Mouse (Mus musculus) forebrain, embryonic 15.5 days (tissue): ENCODE measurements around the gene Cobl. TPM values are rescaled to one million over a fixed set of nuclear protein-coding genes. Genes with fewer than 3 reads are reported as not detected.

Experiments
- ATAC-seq: fragments of 200-750 bp; cut with Nextera tagmentation; replicated peaks from 2 replicates; pipeline ENCODE4 v1.8.0; 2017; ENCODE audit warnings: mild to moderate bottlenecking, moderate TSS enrichment, moderate library complexity
- H3K27ac ChIP-seq: fragments of 300-500 bp; sonication (generic); replicated peaks from 2 replicates; pipeline ENCODE4 v1.5.1; 2015; ENCODE audit warnings: mild to moderate bottlenecking, inconsistent platforms
- H3K27me3 ChIP-seq: fragments of 300-500 bp; sonication (generic); 2 replicates; pipeline ENCODE4 v1.6.1; 2015; ENCODE audit warnings: inconsistent platforms
- H3K36me3 ChIP-seq: fragments of 300-500 bp; sonication (generic); 2 replicates; pipeline ENCODE4 v1.6.1; 2015; ENCODE audit warnings: mild to moderate bottlenecking, inconsistent platforms
- H3K4me1 ChIP-seq: fragments of 300-500 bp; sonication (generic); 2 replicates; pipeline ENCODE4 v1.6.1; 2015; ENCODE audit warnings: inconsistent platforms
- H3K4me2 ChIP-seq: fragments of 300-500 bp; sonication (generic); replicated peaks from 2 replicates; pipeline ENCODE4 v1.6.1; 2015; ENCODE audit warnings: mild to moderate bottlenecking, inconsistent platforms
- H3K4me3 ChIP-seq: fragments of 300-500 bp; sonication (generic); 2 replicates; pipeline ENCODE4 v1.5.1; 2015; ENCODE audit warnings: mild to moderate bottlenecking, inconsistent platforms
- H3K9ac ChIP-seq: fragments of 300-500 bp; sonication (generic); replicated peaks from 2 replicates; pipeline ENCODE4 v1.6.1; 2015; ENCODE audit warnings: mild to moderate bottlenecking, inconsistent platforms
- H3K9me3 ChIP-seq: fragments of 300-500 bp; sonication (generic); 2 replicates; pipeline ENCODE4 v1.6.1; 2016; ENCODE audit warnings: inconsistent platforms
- WGBS: fragments of 180-500 bp; shearing (Covaris S2); methylation state at CpG from one replicate; pipeline ENCODE4 v1.1.7; 2015; ENCODE audit warnings: mixed read lengths; 5-methylcytosine and 5-hydroxymethylcytosine counted together
- polyA plus RNA-seq: library from polyadenylated mRNA; unstranded; fragments of >200 nt; fragmentation: Nextera tagmentation; extraction: Ambion mirVana; gene quantifications from 2 replicates; pipeline ENCODE4 v1.2.1, GENCODE M21; 2015

The Cobl gene
- polyA plus RNA-seq, result 5.1 and 6.6 TPM in 2 replicates

GRCm38 (mm10) chr11:12464181-12465162, at the start of gene Cobl:
Gene Cobl, minus strand, starts transcription at chr11:12464960.
- Histone ChIP-seq H3K36me3 (no peaks in the 10 kb centered on the region), H3K4me3 (peak within 1 kb of the TSS; percentile 62), H3K9me3 (no peaks in the 10 kb centered on the region), H3K27me3 (peaks cover 14% of the 10 kb centered on the region), H3K4me2 (peak within 1 kb of the TSS; percentile 90), H3K4me1 (peaks cover 12% of the 10 kb centered on the region; the same call in 1 of the 2 replicates), H3K9ac (peak within 1 kb of the TSS; percentile 58), H3K27ac (no peak within 1 kb of the TSS)
- peak; percentile 66 for ATAC-seq
- WGBS, result under 1% methylated on average over 81 of the region's 89 CpGs

- no peaks in the 10 kb centered on the region for H3K36me3 ChIP-seq
- H3K4me2 ChIP-seq, result no peak overlapping the region
- H3K9ac ChIP-seq, result no peak overlapping the region
- no peak overlapping the region for H3K4me3 ChIP-seq
- H3K27ac ChIP-seq, result no peak overlapping the region
- WGBS, result 23% methylated on average over 5 of the region's 5 CpGs
- no peaks in the 10 kb centered on the region for H3K27me3 ChIP-seq
- H3K4me1 ChIP-seq, result no peaks in the 10 kb centered on the region
- no peak for ATAC-seq
- H3K9me3 ChIP-seq, result no peaks in the 10 kb centered on the region
Observed at GRCm38 (mm10) chr11:12513796-12514195, 49.0 kb upstream of the Cobl start.

DNA sequence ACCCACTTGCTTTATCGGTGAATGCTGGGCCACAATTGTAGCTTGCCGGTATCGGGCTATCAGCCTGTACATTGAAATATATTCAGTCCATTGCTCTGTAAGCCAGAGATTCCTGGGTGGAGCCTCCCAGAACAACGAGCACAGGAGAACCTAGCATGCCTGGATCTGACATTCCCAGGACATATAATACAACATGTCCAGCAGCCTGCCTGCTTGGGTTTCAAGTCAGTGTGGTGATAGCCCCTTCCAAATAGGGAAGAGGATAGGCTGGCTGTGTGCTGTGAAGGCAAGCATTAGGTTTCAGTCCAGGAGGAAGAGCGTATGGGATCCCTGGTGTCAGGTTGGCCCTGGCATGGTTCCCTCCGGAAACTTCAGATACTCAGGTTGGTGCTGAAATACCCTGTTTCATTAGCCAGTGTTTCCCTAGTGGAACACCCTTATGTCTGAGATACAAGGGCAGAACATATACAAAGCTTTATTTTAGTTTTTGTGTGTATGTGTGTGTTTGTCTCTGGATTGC, 41.7 kb upstream of the Cobl start:
- Histone ChIP-seq H3K4me3 (no peak overlapping the region), H3K9me3 (no peaks in the 10 kb centered on the region), H3K27me3 (no peaks in the 10 kb centered on the region), H3K9ac (no peak overlapping the region), H3K27ac (no peak overlapping the region), H3K36me3 (no peaks in the 10 kb centered on the region), H3K4me2 (no peak overlapping the region), H3K4me1 (no peaks in the 10 kb centered on the region)
- ATAC-seq, result no peak
- WGBS, result 92% methylated on average over 6 of the region's 6 CpGs

GRCm38 (mm10) chr11:12503756-12504155, 39.0 kb upstream of the Cobl start:
- ATAC-seq, result peak; percentile 77; the same call in 1 of the 2 replicates
- H3K9me3 ChIP-seq, result no peaks in the 10 kb centered on the region
- 63% methylated on average over 4 of the region's 4 CpGs for WGBS
- no peaks in the 10 kb centered on the region for H3K27me3 ChIP-seq
- no peak overlapping the region for H3K27ac ChIP-seq
- H3K36me3 ChIP-seq, result no peaks in the 10 kb centered on the region
- no peaks in the 10 kb centered on the region for H3K4me1 ChIP-seq
- H3K4me2 ChIP-seq, result no peak overlapping the region
- H3K9ac ChIP-seq, result no peak overlapping the region
- H3K4me3 ChIP-seq, result no peak overlapping the region

DNA sequence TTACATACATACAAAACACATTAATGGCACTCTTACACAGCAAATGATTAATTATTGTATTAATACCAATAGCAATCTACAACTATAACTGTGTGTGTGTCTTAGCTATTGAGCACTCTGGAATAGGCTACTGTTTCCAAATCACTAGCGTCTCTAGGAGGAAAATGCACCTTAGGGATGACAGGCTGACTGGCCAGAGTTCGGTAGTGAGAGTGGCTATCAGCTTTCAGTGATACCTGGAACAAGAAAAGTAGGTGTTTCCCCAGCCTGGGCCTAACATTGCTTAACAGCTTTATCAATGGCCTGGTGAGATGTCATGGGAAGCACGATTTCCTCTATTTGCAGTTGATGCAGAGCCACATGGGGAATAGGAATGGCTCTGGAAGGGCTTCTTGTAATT, 37.0 kb upstream of the Cobl start:
- Histone ChIP-seq H3K4me1 (no peaks in the 10 kb centered on the region), H3K27ac (no peak overlapping the region), H3K9me3 (no peaks in the 10 kb centered on the region), H3K36me3 (no peaks in the 10 kb centered on the region), H3K4me2 (no peak overlapping the region), H3K9ac (no peak overlapping the region), H3K27me3 (no peaks in the 10 kb centered on the region), H3K4me3 (no peak overlapping the region)
- ATAC-seq, result no peak
- WGBS, result 91% methylated on average over 3 of the region's 3 CpGs

- Histone ChIP-seq H3K27me3 (no peaks in the 10 kb centered on the region), H3K4me3 (no peak overlapping the region), H3K36me3 (no peaks in the 10 kb centered on the region), H3K27ac (no peak overlapping the region), H3K9ac (no peak overlapping the region), H3K4me2 (no peak overlapping the region), H3K4me1 (no peaks in the 10 kb centered on the region), H3K9me3 (no peaks in the 10 kb centered on the region)
- ATAC-seq, result no peak
Observed at GRCm38 (mm10) chr11:12493791-12494190, 29.0 kb upstream of the Cobl start.

DNA sequence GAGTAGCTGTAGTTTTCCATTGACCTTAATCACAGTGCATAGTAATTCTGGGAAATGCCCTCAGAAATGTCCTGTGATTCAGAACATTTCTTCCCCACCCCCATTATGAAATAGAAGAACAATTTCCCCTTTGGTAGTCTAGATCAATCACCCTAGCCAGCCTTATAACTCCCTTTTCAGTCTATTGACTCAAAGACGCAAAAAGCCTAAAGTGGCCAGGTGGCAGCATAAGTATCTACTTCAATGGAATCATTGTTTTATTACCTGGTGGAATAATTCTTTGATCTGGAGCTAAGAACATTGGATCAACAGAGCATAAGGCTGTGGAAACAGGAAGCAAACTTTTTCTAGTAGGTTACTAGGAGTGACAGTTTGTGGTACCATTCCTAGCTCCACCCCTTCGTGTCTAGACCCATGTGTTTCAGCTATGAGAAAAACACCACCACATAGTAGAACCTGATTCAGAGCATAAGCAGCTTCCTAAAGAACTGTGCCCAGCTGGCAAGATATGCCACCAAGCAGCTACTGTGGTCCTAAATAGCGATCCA, 15.2 kb upstream of the Cobl start:
- Histone ChIP-seq H3K9ac (no peak overlapping the region), H3K4me1 (no peaks in the 10 kb centered on the region), H3K27me3 (no peaks in the 10 kb centered on the region), H3K4me3 (no peak overlapping the region), H3K27ac (no peak overlapping the region), H3K36me3 (no peaks in the 10 kb centered on the region), H3K9me3 (no peaks in the 10 kb centered on the region), H3K4me2 (no peak overlapping the region)
- 91% methylated on average over 3 of the region's 3 CpGs for WGBS
- no peak for ATAC-seq

- no peaks in the 10 kb centered on the region for H3K4me1 ChIP-seq
- no peak overlapping the region for H3K27ac ChIP-seq
- ATAC-seq, result no peak
- no peaks in the 10 kb centered on the region for H3K36me3 ChIP-seq
- no peaks in the 10 kb centered on the region for H3K27me3 ChIP-seq
- no peaks in the 10 kb centered on the region for H3K9me3 ChIP-seq
- H3K4me2 ChIP-seq, result no peak overlapping the region
- no peak overlapping the region for H3K9ac ChIP-seq
- 88% methylated on average over 5 of the region's 5 CpGs for WGBS
- H3K4me3 ChIP-seq, result no peak overlapping the region
Observed at GRCm38 (mm10) chr11:12474299-12474935, 9.7 kb upstream of the Cobl start.

DNA sequence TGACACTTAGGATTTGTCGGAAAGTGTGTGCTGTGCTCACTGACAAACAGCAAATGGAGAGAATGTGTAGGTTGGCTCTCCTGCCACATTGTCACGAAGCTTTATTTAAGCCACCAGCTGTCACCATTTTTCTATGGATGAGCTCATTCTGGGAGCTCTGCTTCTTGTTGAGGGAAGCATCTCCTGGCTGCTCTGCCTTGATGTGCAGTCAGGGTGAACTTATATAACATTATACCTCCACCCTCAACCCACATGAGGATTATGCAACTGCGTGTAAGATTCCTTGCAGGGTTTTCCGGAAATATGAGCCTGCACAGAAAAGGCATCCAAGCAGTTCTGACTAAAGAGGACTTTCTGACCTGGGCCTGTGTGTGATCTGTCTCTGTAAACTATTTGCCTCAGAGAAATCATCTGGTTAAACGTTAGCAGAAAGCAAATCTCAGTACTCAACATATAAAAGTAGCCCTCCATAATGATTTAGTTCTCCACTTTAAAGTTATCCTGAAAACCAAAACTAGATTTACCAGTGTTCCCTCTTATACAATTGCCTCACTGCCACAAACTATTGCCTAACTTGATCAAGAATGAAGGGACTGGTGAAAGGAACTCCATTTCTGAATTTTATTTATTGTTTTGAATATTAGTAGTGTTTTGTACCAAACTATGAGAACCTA, 9.0 kb upstream of the Cobl start:
- 82% methylated on average over 5 of the region's 5 CpGs for WGBS
- Histone ChIP-seq H3K27ac (no peak overlapping the region), H3K4me2 (no peak overlapping the region), H3K9ac (no peak overlapping the region), H3K36me3 (no peaks in the 10 kb centered on the region), H3K9me3 (no peaks in the 10 kb centered on the region), H3K4me1 (no peaks in the 10 kb centered on the region), H3K4me3 (no peak overlapping the region), H3K27me3 (no peaks in the 10 kb centered on the region)
- ATAC-seq, result no peak

DNA sequence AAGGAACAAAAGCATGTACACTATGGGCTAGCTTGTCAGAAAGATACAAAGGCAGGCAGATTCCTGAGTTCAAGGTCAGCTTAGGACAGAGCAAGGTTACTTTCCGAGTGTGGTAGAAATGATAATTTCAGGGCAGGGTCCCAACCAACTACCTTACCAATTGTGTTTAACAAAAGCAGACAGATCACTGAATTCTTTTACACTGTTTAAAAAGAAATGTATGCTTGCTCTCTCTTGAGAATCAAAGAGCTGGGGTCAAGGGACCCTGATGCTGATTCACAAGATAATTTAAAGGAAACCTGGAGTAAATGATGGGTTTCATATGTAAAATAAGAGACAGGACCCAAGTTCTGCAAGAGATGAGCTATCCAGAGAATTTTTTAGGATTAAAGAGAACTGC, 4.9 kb upstream of the Cobl start:
- Histone ChIP-seq H3K36me3 (no peaks in the 10 kb centered on the region), H3K4me3 (no peak overlapping the region), H3K4me2 (no peak overlapping the region), H3K4me1 (0 out of 2 replicates have a peak, but pooled peaks cover 3% of the 10 kb centered on the region), H3K9ac (no peak overlapping the region), H3K27me3 (peaks cover 10% of the 10 kb centered on the region), H3K27ac (no peak overlapping the region), H3K9me3 (no peaks in the 10 kb centered on the region)
- ATAC-seq, result no peak
- 83% methylated on average over 1 of the region's 1 CpGs for whole genome bisulfite sequencing

- 61% methylated on average over 2 of the region's 2 CpGs for WGBS
- Histone ChIP-seq H3K9ac (no peak overlapping the region), H3K27ac (no peak overlapping the region), H3K4me1 (peaks cover 8% of the 10 kb centered on the region; the same call in 1 of the 2 replicates), H3K9me3 (no peaks in the 10 kb centered on the region), H3K36me3 (no peaks in the 10 kb centered on the region), H3K4me3 (no peak overlapping the region), H3K4me2 (no peak overlapping the region), H3K27me3 (peaks cover 12% of the 10 kb centered on the region)
- no peak for ATAC-seq
Observed at GRCm38 (mm10) chr11:12468661-12469060, 3.9 kb upstream of the Cobl start.
